Mouse (Mus musculus): ENCODE results near the gene Hbs1l.
A peak's percentile ranks its signal among the peaks of the same experiment; 100 is the strongest.

Gene Hbs1l

GRCm38 (mm10) chr10:21359086-21359485, 63.3 kb downstream of the Hbs1l start:
- no peak for DNase-seq (ENCODE audit: low read depth)

- no peak for DNase-seq (ENCODE audit: low read depth)
These were observed 66.1 kb downstream of the Hbs1l start for GRCm38 (mm10) chr10:21361871-21362270.

GRCm38 (mm10) chr10:21363297-21363696, 67.5 kb downstream of the Hbs1l start:
- DNase-seq (ENCODE audit: low read depth), result no peak

GRCm38 (mm10) chr10:21364946-21365345, 69.2 kb downstream of the Hbs1l start:
- DNase-seq (ENCODE audit: low read depth), result no peak

GRCm38 (mm10) chr10:21365897-21366296, 70.1 kb downstream of the Hbs1l start:
- DNase-seq (ENCODE audit: low read depth), result no peak

- DNase-seq (ENCODE audit: low read depth), result no peak
These were observed 70.7 kb downstream of the Hbs1l start for GRCm38 (mm10) chr10:21366471-21366870.

GRCm38 (mm10) chr10:21367481-21367880, 71.7 kb downstream of the Hbs1l start:
- no peak for DNase-seq (ENCODE audit: low read depth)

- DNase-seq (ENCODE audit: low read depth), result no peak
These were observed 73.8 kb downstream of the Hbs1l start for GRCm38 (mm10) chr10:21369586-21369985.

GRCm38 (mm10) chr10:21372271-21372670, 76.5 kb downstream of the Hbs1l start:
- no peak for DNase-seq (ENCODE audit: low read depth)

- no peak for DNase-seq (ENCODE audit: low read depth)
These were observed 81.1 kb downstream of the Hbs1l start, which contains the start of gene Aldh8a1 for GRCm38 (mm10) chr10:21376682-21377473. Gene Aldh8a1 (plus strand): TSS chr10:21377291.

GRCm38 (mm10) chr10:21378196-21378944, 82.6 kb downstream of the Hbs1l start:
- DNase-seq (ENCODE audit: low read depth), result peak; percentile 68

- peak; percentile 95 for DNase-seq (ENCODE audit: low read depth)
These were observed 87.1 kb downstream of the Hbs1l start for GRCm38 (mm10) chr10:21382914-21383313.

- DNase-seq (ENCODE audit: low read depth), result no peak
These were observed 89.4 kb downstream of the Hbs1l start for GRCm38 (mm10) chr10:21385111-21385663.

GRCm38 (mm10) chr10:21389075-21389474, 93.3 kb downstream of the Hbs1l start:
- no peak for DNase-seq (ENCODE audit: low read depth)

- no peak for DNase-seq (ENCODE audit: low read depth)
These were observed 94.7 kb downstream of the Hbs1l start for GRCm38 (mm10) chr10:21390440-21390839.

GRCm38 (mm10) chr10:21391286-21391685, 95.5 kb downstream of the Hbs1l start:
- DNase-seq (ENCODE audit: low read depth), result no peak

- DNase-seq (ENCODE audit: low read depth), result no peak
These were observed 97.6 kb downstream of the Hbs1l start for GRCm38 (mm10) chr10:21393390-21393789.

GRCm38 (mm10) chr10:21395426-21396139, 99.8 kb downstream of the Hbs1l start:
- DNase-seq (ENCODE audit: low read depth), result no peak

GRCm38 (mm10) chr10:21398873-21399425, 103.2 kb downstream of the Hbs1l start:
- peak; percentile 87 for DNase-seq (ENCODE audit: low read depth)

GRCm38 (mm10) chr10:21399622-21400021, 103.8 kb downstream of the Hbs1l start:
- peak; percentile 48 for DNase-seq (ENCODE audit: low read depth)

GRCm38 (mm10) chr10:21400031-21400430, 104.3 kb downstream of the Hbs1l start:
- DNase-seq (ENCODE audit: low read depth), result no peak

- DNase-seq (ENCODE audit: low read depth), result no peak
These were observed 104.7 kb downstream of the Hbs1l start for GRCm38 (mm10) chr10:21400453-21400852.

Data from NIH3T3 (cell line).